In the genomic region with DNA sequence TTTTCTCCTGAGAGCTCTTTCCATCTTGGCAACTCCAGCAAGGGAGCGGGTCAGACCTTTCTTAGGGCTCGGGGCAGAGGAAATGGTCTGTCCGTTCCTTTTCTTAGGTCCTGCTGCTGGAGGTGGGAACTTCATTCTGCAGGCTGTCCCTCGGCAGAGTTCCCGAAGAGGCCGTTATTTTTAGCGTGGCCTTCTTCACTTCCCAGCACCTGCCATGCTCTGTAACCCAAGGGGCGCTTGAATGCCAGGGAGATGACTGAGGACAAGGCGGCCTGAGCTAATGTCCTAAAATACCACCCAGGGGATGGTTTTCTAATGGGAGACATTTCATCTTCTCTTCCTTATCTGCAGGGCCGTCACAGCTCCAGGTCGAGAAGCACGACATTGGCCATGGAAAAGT, we compare ENCODE assay signal across 26 mouse cellular contexts. TPM values are rescaled to one million over a fixed set of nuclear protein-coding genes. Genes with fewer than 3 reads are reported as not detected.
DNase-seq lines count a peak whose midpoint lies in the region; ATAC-seq lines count a peak whose summit lies in the region.
"Had no signal": no experiment of that assay in that cellular context is flagged by ENCODE, and none has a peak within 500 bp of the region (broad histone marks: within the 10 kb centered on the region; RNA-seq: fewer than 3 reads in every experiment).

No protein-coding gene starts in this region.

- WGBS in heart, embryonic 12.5 days = 37% methylated on average over 12 of the region's 12 CpGs
- 30% methylated on average over 12 of the region's 12 CpGs for WGBS in heart, embryonic 15.5 days

- DNase-seq in heart, postnatal 14 days = no peak
- peak; percentile 76 for DNase-seq in gastrocnemius, postnatal 14 days
- peak; percentile 95 for DNase-seq in skeletal muscle tissue, adult 2 months (ENCODE audit: low read depth, low spot score)
- DNase-seq: adrenal gland, adult 8-10 months; B cell, adult 2 months; cerebellum, adult 11 months; cerebellum, adult 9-10 months; cerebellum, postnatal 36 days; kidney, adult 9 months; kidney, postnatal 14 days; layer of hippocampus, adult 9-11 months; liver; lung, embryonic 14.5 days; right cerebral cortex, postnatal 4 days; thymus, postnatal 4 days had no signal

- no peak overlapping the region for H3K9ac ChIP-seq in heart, embryonic 12.5 days
- H3K9ac ChIP-seq in heart, embryonic 15.5 days = no peak overlapping the region
- H3K9ac ChIP-seq: forebrain, embryonic 13.5 days; hindbrain, embryonic 13.5 days; liver, embryonic 14.5 days; lung, embryonic 14.5 days; neural tube, embryonic 12.5 days had no signal

- H3K9me3 ChIP-seq in heart, embryonic 12.5 days (replicated peaks) = no peaks in the 10 kb centered on the region
- H3K9me3 ChIP-seq in heart, embryonic 15.5 days (replicated peaks) = no peaks in the 10 kb centered on the region
- H3K9me3 ChIP-seq: forebrain, embryonic 13.5 days; hindbrain, embryonic 13.5 days; neural tube, embryonic 12.5 days had no signal

- no peak overlapping the region for H3K4me3 ChIP-seq in heart, embryonic 12.5 days
- no peak overlapping the region for H3K4me3 ChIP-seq in heart, embryonic 15.5 days
- H3K4me3 ChIP-seq: forebrain, embryonic 13.5 days; hindbrain, embryonic 13.5 days; neural tube, embryonic 12.5 days had no signal

- ATAC-seq in heart, embryonic 12.5 days (ENCODE audit: insufficient number of reproducible peaks, low FRiP score) = no peak
- no peak for ATAC-seq in heart, embryonic 15.5 days (replicated peaks; ENCODE audit: insufficient number of reproducible peaks, insufficient read depth, low FRiP score, low read depth)
- ATAC-seq in cerebellum, adult (ENCODE audit: insufficient number of reproducible peaks, low FRiP score, low TSS enrichment) = no peak
- ATAC-seq in activated CD4-positive, CD25-positive, alpha-beta regulatory T cell, adult 4 months = no peak
- ATAC-seq: forebrain, embryonic 13.5 days; intestine, postnatal 0 days; midbrain, embryonic 16.5 days had no signal

- intact Hi-C loops in heart, postnatal 14 days (cut with DNase I) = no loop called here
- intact Hi-C loops in gastrocnemius, postnatal 14 days (cut with DNase I; ENCODE audit: low total_unique reads) = loop anchor here (10.0 kb wide), 1 partner anchor 85 kb away; no protein-coding TSS in a partner anchor

- H3K36me3 ChIP-seq in heart, embryonic 12.5 days = no peaks in the 10 kb centered on the region
- H3K36me3 ChIP-seq in heart, embryonic 15.5 days = no peaks in the 10 kb centered on the region
- H3K36me3 ChIP-seq: hindbrain, embryonic 13.5 days; neural tube, embryonic 12.5 days had no signal

- no peaks in the 10 kb centered on the region for H3K27me3 ChIP-seq in heart, embryonic 12.5 days (replicated peaks)
- H3K27me3 ChIP-seq in heart, embryonic 15.5 days = no peaks in the 10 kb centered on the region
- H3K27me3 ChIP-seq: forebrain, embryonic 13.5 days; hindbrain, embryonic 13.5 days; neural tube, embryonic 12.5 days had no signal

- H3K27ac ChIP-seq in heart, embryonic 12.5 days (ENCODE audit: poor library complexity, severe bottlenecking) = peak overlapping the region; percentile 36; the same call in 1 of the 2 replicates
- H3K27ac ChIP-seq in heart, embryonic 15.5 days = peak overlapping the region; percentile 54
- H3K27ac ChIP-seq: forebrain, embryonic 13.5 days; hindbrain, embryonic 13.5 days; liver, embryonic 14.5 days; neural tube, embryonic 12.5 days had no signal

- H3K4me1 ChIP-seq in heart, embryonic 12.5 days (replicated peaks) = peaks cover 19% of the 10 kb centered on the region
- peaks cover 8% of the 10 kb centered on the region for H3K4me1 ChIP-seq in heart, embryonic 15.5 days (replicated peaks)
- H3K4me1 ChIP-seq: forebrain, embryonic 13.5 days; hindbrain, embryonic 13.5 days; neural tube, embryonic 12.5 days had no signal

- peak overlapping the region; percentile 32; the same call in 1 of the 2 replicates for H3K4me2 ChIP-seq in heart, embryonic 12.5 days
- peak overlapping the region; percentile 46 for H3K4me2 ChIP-seq in heart, embryonic 15.5 days
- H3K4me2 ChIP-seq: forebrain, embryonic 13.5 days; hindbrain, embryonic 13.5 days; lung, embryonic 14.5 days; midbrain, embryonic 11.5 days; neural tube, embryonic 12.5 days had no signal

RNA-seq across cellular contexts. Expression of a gene that starts 10.5 kb away (rescaled TPM):
- 4,565 and 4,650 TPM in 2 replicates for polyA plus RNA-seq in heart, embryonic 12.5 days (2016; fragmentation: Nextera tagmentation; extraction: Ambion mirVana)
- over 10,000 TPM; 11,169 to 11,475 TPM for total RNA-seq in heart, postnatal 14 days (2021)
- total RNA-seq in gastrocnemius, postnatal 14 days (2021) = over 10,000 TPM; 23,393 to 24,139 TPM
- polyA plus RNA-seq in heart, embryonic 15.5 days (2015; fragmentation: Nextera tagmentation; extraction: Ambion mirVana) = 3,993 and 5,392 TPM in 2 replicates
- 10 to 100 TPM; 30.8 to 35.8 TPM for polyA plus RNA-seq in activated CD4-positive, CD25-positive, alpha-beta regulatory T cell, adult 4 months (2017; shearing (Covaris generic))

Comparison
In these comparisons a context has a peak if more than half of its experiments do, and no peak if none do; other contexts are left out.
1. DNase-seq: peak in gastrocnemius, postnatal 14 days (single experiment) and skeletal muscle tissue, adult 2 months (single experiment); none in heart, postnatal 14 days (0 of 2).
2. RNA of a gene that starts 10.5 kb away (polyA plus RNA-seq): 3,993 to 5,392 TPM in heart, embryonic 15.5 days and 4,565 to 4,650 TPM in heart, embryonic 12.5 days; 30.8 to 35.8 TPM in activated CD4-positive, CD25-positive, alpha-beta regulatory T cell, adult 4 months; every median in the first group is over 100 times any median in the second.